Mouse (Mus musculus): ENCODE data around the gene Dyrk3. TPM values are rescaled to one million over a fixed set of nuclear protein-coding genes. Genes with fewer than 3 reads are reported as not detected.

Gene Dyrk3
- polyA plus RNA-seq, 1 experiment, result 0.78 TPM

GRCm38 (mm10) chr1:131093889-131094288 lies 44.3 kb downstream of the Dyrk3 start:
- DNase-seq, result no peak
- no peaks in the 10 kb centered on the region for H3K27me3 ChIP-seq (ENCODE audit: control insufficient read depth, insufficient read depth, low read length)
- TF ChIP-seq POLR2A (IDR thresholded peaks at IDR 0.05; ENCODE audit: control insufficient read depth, extremely low read depth, insufficient read depth, low read length, poor library complexity) (no peak), CTCF (IDR thresholded peaks at IDR 0.05; ENCODE audit: borderline replicate concordance, control insufficient read depth, extremely low read depth, insufficient read depth, low read length, poor library complexity) (no peak)
- no peak overlapping the region for H3K4me3 ChIP-seq (ENCODE audit: control insufficient read depth, insufficient read depth, low read length)
- H3K36me3 ChIP-seq (ENCODE audit: control insufficient read depth, insufficient read depth, low read length), result no peaks in the 10 kb centered on the region
- no peak overlapping the region for H3K27ac ChIP-seq (ENCODE audit: control insufficient read depth, insufficient read depth, low read length)
- H3K4me1 ChIP-seq (replicated peaks; ENCODE audit: control insufficient read depth, insufficient read depth, low read length), result peaks cover 30% of the 10 kb centered on the region
- WGBS, result 96% methylated on average over 8 of the region's 8 CpGs

- Histone ChIP-seq H3K36me3 (ENCODE audit: control insufficient read depth, insufficient read depth, low read length) (no peaks in the 10 kb centered on the region), H3K4me3 (ENCODE audit: control insufficient read depth, insufficient read depth, low read length) (no peak overlapping the region), H3K27ac (ENCODE audit: control insufficient read depth, insufficient read depth, low read length) (no peak overlapping the region), H3K27me3 (ENCODE audit: control insufficient read depth, insufficient read depth, low read length) (no peaks in the 10 kb centered on the region), H3K4me1 (replicated peaks; ENCODE audit: control insufficient read depth, insufficient read depth, low read length) (peaks cover 28% of the 10 kb centered on the region)
- TF ChIP-seq POLR2A (IDR thresholded peaks at IDR 0.05; ENCODE audit: control insufficient read depth, extremely low read depth, insufficient read depth, low read length, poor library complexity) (no peak), CTCF (IDR thresholded peaks at IDR 0.05; ENCODE audit: borderline replicate concordance, control insufficient read depth, extremely low read depth, insufficient read depth, low read length, poor library complexity) (no peak)
- DNase-seq, result no peak
- 100% methylated on average over 3 of the region's 3 CpGs for WGBS
Observed at GRCm38 (mm10) chr1:131092846-131093245, 45.3 kb downstream of the Dyrk3 start.

GRCm38 (mm10) chr1:131092173-131092572 lies 46.0 kb downstream of the Dyrk3 start:
- no peaks in the 10 kb centered on the region for H3K36me3 ChIP-seq (ENCODE audit: control insufficient read depth, insufficient read depth, low read length)

GRCm38 (mm10) chr1:131091481-131091880 lies 46.7 kb downstream of the Dyrk3 start:
- H3K27ac ChIP-seq (ENCODE audit: control insufficient read depth, insufficient read depth, low read length), result no peak overlapping the region
- no peaks in the 10 kb centered on the region for H3K27me3 ChIP-seq (ENCODE audit: control insufficient read depth, insufficient read depth, low read length)
- 94% methylated on average over 3 of the region's 3 CpGs for WGBS
- no peaks in the 10 kb centered on the region for H3K36me3 ChIP-seq (ENCODE audit: control insufficient read depth, insufficient read depth, low read length)
- TF ChIP-seq CTCF (IDR thresholded peaks at IDR 0.05; ENCODE audit: borderline replicate concordance, control insufficient read depth, extremely low read depth, insufficient read depth, low read length, poor library complexity), result no peak
- no peak for TF ChIP-seq POLR2A (IDR thresholded peaks at IDR 0.05; ENCODE audit: control insufficient read depth, extremely low read depth, insufficient read depth, low read length, poor library complexity)
- no peak overlapping the region for H3K4me3 ChIP-seq (ENCODE audit: control insufficient read depth, insufficient read depth, low read length)
- peaks cover 27% of the 10 kb centered on the region for H3K4me1 ChIP-seq (replicated peaks; ENCODE audit: control insufficient read depth, insufficient read depth, low read length)
- no peak for DNase-seq

More at GRCm38 (mm10) chr1:131092173-131092572, 46.0 kb downstream of the Dyrk3 start:
- Histone ChIP-seq H3K4me1 (replicated peaks; ENCODE audit: control insufficient read depth, insufficient read depth, low read length) (peaks cover 27% of the 10 kb centered on the region), H3K27ac (ENCODE audit: control insufficient read depth, insufficient read depth, low read length) (no peak overlapping the region), H3K4me3 (ENCODE audit: control insufficient read depth, insufficient read depth, low read length) (no peak overlapping the region), H3K27me3 (ENCODE audit: control insufficient read depth, insufficient read depth, low read length) (no peaks in the 10 kb centered on the region)
- DNase-seq, result no peak
- TF ChIP-seq CTCF (IDR thresholded peaks at IDR 0.05; ENCODE audit: borderline replicate concordance, control insufficient read depth, extremely low read depth, insufficient read depth, low read length, poor library complexity), result no peak
- no peak for TF ChIP-seq POLR2A (IDR thresholded peaks at IDR 0.05; ENCODE audit: control insufficient read depth, extremely low read depth, insufficient read depth, low read length, poor library complexity)
- WGBS, result 45% methylated on average over 3 of the region's 3 CpGs

GRCm38 (mm10) chr1:131090877-131091276 lies 47.3 kb downstream of the Dyrk3 start:
- WGBS, result 92% methylated on average over 4 of the region's 4 CpGs
- no peak for TF ChIP-seq CTCF (IDR thresholded peaks at IDR 0.05; ENCODE audit: borderline replicate concordance, control insufficient read depth, extremely low read depth, insufficient read depth, low read length, poor library complexity)
- no peak for TF ChIP-seq POLR2A (IDR thresholded peaks at IDR 0.05; ENCODE audit: control insufficient read depth, extremely low read depth, insufficient read depth, low read length, poor library complexity)
- Histone ChIP-seq H3K4me3 (ENCODE audit: control insufficient read depth, insufficient read depth, low read length) (no peak overlapping the region), H3K36me3 (ENCODE audit: control insufficient read depth, insufficient read depth, low read length) (no peaks in the 10 kb centered on the region), H3K27ac (ENCODE audit: control insufficient read depth, insufficient read depth, low read length) (no peak overlapping the region), H3K27me3 (ENCODE audit: control insufficient read depth, insufficient read depth, low read length) (no peaks in the 10 kb centered on the region), H3K4me1 (replicated peaks; ENCODE audit: control insufficient read depth, insufficient read depth, low read length) (peaks cover 25% of the 10 kb centered on the region)
- no peak for DNase-seq

GRCm38 (mm10) chr1:131090261-131090660 lies 47.9 kb downstream of the Dyrk3 start:
- Histone ChIP-seq H3K4me1 (replicated peaks; ENCODE audit: control insufficient read depth, insufficient read depth, low read length) (peaks cover 21% of the 10 kb centered on the region), H3K27me3 (ENCODE audit: control insufficient read depth, insufficient read depth, low read length) (no peaks in the 10 kb centered on the region), H3K4me3 (ENCODE audit: control insufficient read depth, insufficient read depth, low read length) (no peak overlapping the region), H3K36me3 (ENCODE audit: control insufficient read depth, insufficient read depth, low read length) (no peaks in the 10 kb centered on the region), H3K27ac (ENCODE audit: control insufficient read depth, insufficient read depth, low read length) (no peak overlapping the region)
- 66% methylated on average over 5 of the region's 5 CpGs for WGBS
- DNase-seq, result no peak
- no peak for TF ChIP-seq POLR2A (IDR thresholded peaks at IDR 0.05; ENCODE audit: control insufficient read depth, extremely low read depth, insufficient read depth, low read length, poor library complexity)

- Histone ChIP-seq H3K4me3 (ENCODE audit: control insufficient read depth, insufficient read depth, low read length) (no peak overlapping the region), H3K4me1 (replicated peaks; ENCODE audit: control insufficient read depth, insufficient read depth, low read length) (peaks cover 22% of the 10 kb centered on the region), H3K27ac (ENCODE audit: control insufficient read depth, insufficient read depth, low read length) (no peak overlapping the region), H3K27me3 (ENCODE audit: control insufficient read depth, insufficient read depth, low read length) (no peaks in the 10 kb centered on the region), H3K36me3 (ENCODE audit: control insufficient read depth, insufficient read depth, low read length) (no peaks in the 10 kb centered on the region)
- TF ChIP-seq CTCF (IDR thresholded peaks at IDR 0.05; ENCODE audit: borderline replicate concordance, control insufficient read depth, extremely low read depth, insufficient read depth, low read length, poor library complexity), result no peak
- TF ChIP-seq POLR2A (IDR thresholded peaks at IDR 0.05; ENCODE audit: control insufficient read depth, extremely low read depth, insufficient read depth, low read length, poor library complexity), result no peak
- 28% methylated on average over 2 of the region's 2 CpGs for WGBS
- no peak for DNase-seq
Observed at GRCm38 (mm10) chr1:131089525-131090127, 48.5 kb downstream of the Dyrk3 start.
